17 mouse cellular contexts compared by ENCODE assay signal in the genomic region with DNA sequence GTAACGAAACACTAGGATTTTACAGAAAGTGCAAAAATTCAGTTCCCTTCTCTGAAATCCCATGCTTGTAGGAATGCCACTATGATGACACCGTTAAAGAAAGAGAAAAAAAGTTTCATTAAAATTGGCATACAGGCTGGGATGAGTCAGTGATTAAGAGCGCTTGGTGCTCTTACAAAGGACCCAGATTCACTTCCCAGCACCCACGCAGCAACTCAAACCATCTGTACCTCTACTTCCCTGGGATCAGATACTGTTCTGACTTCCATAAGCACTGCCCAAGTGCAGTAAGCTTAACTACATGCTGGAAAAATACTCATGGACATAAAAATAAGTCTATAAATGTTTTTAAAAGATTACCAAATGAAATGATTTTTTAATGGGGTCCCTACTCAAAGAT. TPM values are rescaled to one million over a fixed set of nuclear protein-coding genes. Genes with fewer than 3 reads are reported as not detected.
DNase-seq lines count a peak whose midpoint lies in the region; ATAC-seq and TF ChIP-seq lines count a peak whose summit lies in the region.
"Had no signal": no experiment of that assay in that cellular context is flagged by ENCODE, and none has a peak within 500 bp of the region (broad histone marks: within the 10 kb centered on the region; RNA-seq: fewer than 3 reads in every experiment).

No protein-coding gene starts in this region.

- intact Hi-C loops in left cerebral cortex, postnatal 25 days (cut with DNase I), result no loop called here
- intact Hi-C loops in left cerebral cortex, adult 2 months (cut with DNase I), result no loop called here

- no peaks in the 10 kb centered on the region for H3K27me3 ChIP-seq in heart, embryonic 12.5 days (replicated peaks)
- H3K27me3 ChIP-seq: embryonic facial prominence, embryonic 12.5 days; forebrain, embryonic 15.5 days had no signal

- H3K36me3 ChIP-seq in heart, embryonic 12.5 days, result peaks cover 15% of the 10 kb centered on the region

- no peak overlapping the region for H3K9ac ChIP-seq in heart, embryonic 12.5 days
- H3K9ac ChIP-seq: embryonic facial prominence, embryonic 12.5 days; forebrain, embryonic 15.5 days; hindbrain, embryonic 14.5 days had no signal

- WGBS in heart, embryonic 12.5 days, result 90% methylated on average over 4 of the region's 4 CpGs

- peak; percentile 52 to 75 for DNase-seq in layer of hippocampus, adult 18-20 months (ENCODE audit: low spot score in 2 of 2)
- DNase-seq in layer of hippocampus, postnatal 36 days, result no peak
- DNase-seq in left cerebral cortex, postnatal 25 days (ENCODE audit: low spot score in 2 of 2), result peak; percentile 25 to 63
- DNase-seq in left cerebral cortex, adult 2 months (ENCODE audit: extremely low spot score in 1 of 2, low spot score in 2 of 2), result no peak
- DNase-seq in NIH3T3 (ENCODE audit: low read depth), result peak; percentile 28
- DNase-seq: adrenal gland, postnatal 10 days; cerebellum, adult 11-12 months; cerebellum, adult 9-10 months; cerebellum, postnatal 25 days; gastrocnemius, postnatal 14 days; heart, adult 2 months had no signal

- no peak overlapping the region for H3K4me3 ChIP-seq in left cerebral cortex, adult 2 months
- H3K4me3 ChIP-seq in heart, embryonic 12.5 days, result no peak overlapping the region
- H3K4me3 ChIP-seq: embryonic facial prominence, embryonic 12.5 days; forebrain, embryonic 15.5 days; heart, adult 2 months; hindbrain, embryonic 10.5 days had no signal

- peaks cover 12% of the 10 kb centered on the region for H3K4me1 ChIP-seq in heart, embryonic 12.5 days (replicated peaks)
- H3K4me1 ChIP-seq: forebrain, embryonic 15.5 days had no signal

- H3K4me2 ChIP-seq in heart, embryonic 12.5 days, result no peak overlapping the region
- H3K4me2 ChIP-seq: embryonic facial prominence, embryonic 12.5 days; forebrain, embryonic 15.5 days; heart, embryonic 11.5 days; hindbrain, embryonic 14.5 days had no signal

- H3K9me3 ChIP-seq in heart, embryonic 12.5 days (replicated peaks), result no peaks in the 10 kb centered on the region
- H3K9me3 ChIP-seq: embryonic facial prominence, embryonic 12.5 days; forebrain, embryonic 15.5 days; hindbrain, embryonic 10.5 days had no signal

- no peak for TF ChIP-seq CTCF in left cerebral cortex, adult 2 months (IDR thresholded peaks at IDR 0.05)

- no peak overlapping the region for H3K27ac ChIP-seq in left cerebral cortex, adult 2 months
- no peak overlapping the region for H3K27ac ChIP-seq in heart, embryonic 12.5 days (ENCODE audit: poor library complexity, severe bottlenecking)
- H3K27ac ChIP-seq: embryonic facial prominence, embryonic 12.5 days; forebrain, embryonic 15.5 days; heart, adult 2 months; hindbrain, embryonic 10.5 days; hindbrain, embryonic 14.5 days had no signal

- no peak for ATAC-seq in heart, embryonic 12.5 days (ENCODE audit: insufficient number of reproducible peaks, low FRiP score)
- ATAC-seq: forebrain, embryonic 15.5 days had no signal

RNA-seq across cellular contexts. Expression of a gene that starts 34.9 kb away (rescaled TPM):
- 10 to 100 TPM; 50.4 to 52.7 TPM for total RNA-seq in layer of hippocampus, adult 18-20 months (2021)
- 10 to 100 TPM; 51.0 to 52.5 TPM for total RNA-seq in layer of hippocampus, postnatal 36 days (2021)
- 10 to 100 TPM; 49.6 to 49.7 TPM for total RNA-seq in left cerebral cortex, postnatal 25 days (2021)
- total RNA-seq in left cerebral cortex, adult 2 months (2021), result 10 to 100 TPM; 50.3 to 52.5 TPM
- 35.7 and 36.1 TPM in 2 replicates for polyA plus RNA-seq in heart, embryonic 12.5 days (2016; fragmentation: Nextera tagmentation; extraction: Ambion mirVana)

Comparison
In these comparisons a context has a peak if more than half of its experiments do, and no peak if none do; other contexts are left out.
1. DNase-seq: peak in layer of hippocampus, adult 18-20 months (2 of 2), left cerebral cortex, postnatal 25 days (2 of 2) and NIH3T3 (single experiment); none in layer of hippocampus, postnatal 36 days (0 of 2) and left cerebral cortex, adult 2 months (0 of 2).